Mouse (Mus musculus) small intestine, adult 2 months (tissue): Measurements from ENCODE around the gene Ptprs. TPM values are rescaled to one million over a fixed set of nuclear protein-coding genes. Genes with fewer than 3 reads are reported as not detected.

Source experiments
- H3K27ac ChIP-seq: fragments of 200-500 bp; 2 replicates; pipeline ENCODE4 v1.5.1; 2012; ENCODE audit warnings: low read depth, low read length, control low read depth, inconsistent platforms; ENCODE audit not compliant: insufficient read depth
- H3K27me3 ChIP-seq: fragments of 200-500 bp; 2 replicates; pipeline ENCODE4 v1.6.1; 2012; ENCODE audit warnings: mild to moderate bottlenecking, moderate library complexity, low read length, inconsistent platforms; ENCODE audit not compliant: control insufficient read depth, insufficient read depth
- H3K36me3 ChIP-seq: fragments of 200-500 bp; 2 replicates; pipeline ENCODE4 v1.6.1; 2012; ENCODE audit warnings: mild to moderate bottlenecking, low read length, control low read depth, inconsistent platforms; ENCODE audit not compliant: control insufficient read depth, insufficient read depth
- H3K4me1 ChIP-seq: fragments of 200-500 bp; 2 replicates; pipeline ENCODE4 v1.6.1; 2012; ENCODE audit warnings: low read length, inconsistent platforms, mixed read lengths; ENCODE audit not compliant: control insufficient read depth, insufficient read depth, insufficient read length
- H3K4me3 ChIP-seq: fragments of 200-500 bp; 2 replicates; pipeline ENCODE4 v1.5.1; 2012; ENCODE audit warnings: low read depth, mild to moderate bottlenecking, control low read depth, inconsistent platforms, low read length, moderate library complexity
- CTCF ChIP-seq: fragments of 200-500 bp; IDR thresholded peaks from 2 replicates; pipeline ENCODE4 v1.5.1; 2012; ENCODE audit warnings: low read depth, mild to moderate bottlenecking, control low read depth, inconsistent platforms, low read length, moderate library complexity, mixed read lengths; ENCODE audit not compliant: insufficient replicate concordance, insufficient read length; ENCODE audit errors: extremely low read depth
- POLR2A ChIP-seq: fragments of 200-500 bp; IDR thresholded peaks from 2 replicates; pipeline ENCODE4 v1.6.1; 2012; ENCODE audit warnings: low read depth, mild to moderate bottlenecking, control low read depth, inconsistent platforms, low read length, moderate library complexity
- WGBS: fragments of 180-500 bp; shearing (Covaris S2); methylation state at CpG from one replicate; pipeline ENCODE4 v1.1.7; 2018; 5-methylcytosine and 5-hydroxymethylcytosine counted together
- polyA plus RNA-seq: library from polyadenylated mRNA; depleted of rRNA; stranded (reverse); fragments of >200 nt; gene quantifications from 2 replicates; pipeline ENCODE4 v1.2.3, GENCODE M21; 2012

The Ptprs gene
- polyA plus RNA-seq, 1 experiment = 54.1 TPM

- Histone ChIP-seq H3K4me1 (peaks cover 23% of the 10 kb centered on the region), H3K27ac (no peak overlapping the region), H3K4me3 (peak overlapping the region; percentile 27), H3K27me3 (peaks cover 35% of the 10 kb centered on the region), H3K36me3 (no peaks in the 10 kb centered on the region)
- TF ChIP-seq CTCF (no peak), POLR2A (no peak)
- WGBS = 24% methylated on average over 29 of the region's 29 CpGs
These were observed 35.4 kb upstream of the Ptprs start for GRCm38 (mm10) chr17:56511707-56512090.

DNA sequence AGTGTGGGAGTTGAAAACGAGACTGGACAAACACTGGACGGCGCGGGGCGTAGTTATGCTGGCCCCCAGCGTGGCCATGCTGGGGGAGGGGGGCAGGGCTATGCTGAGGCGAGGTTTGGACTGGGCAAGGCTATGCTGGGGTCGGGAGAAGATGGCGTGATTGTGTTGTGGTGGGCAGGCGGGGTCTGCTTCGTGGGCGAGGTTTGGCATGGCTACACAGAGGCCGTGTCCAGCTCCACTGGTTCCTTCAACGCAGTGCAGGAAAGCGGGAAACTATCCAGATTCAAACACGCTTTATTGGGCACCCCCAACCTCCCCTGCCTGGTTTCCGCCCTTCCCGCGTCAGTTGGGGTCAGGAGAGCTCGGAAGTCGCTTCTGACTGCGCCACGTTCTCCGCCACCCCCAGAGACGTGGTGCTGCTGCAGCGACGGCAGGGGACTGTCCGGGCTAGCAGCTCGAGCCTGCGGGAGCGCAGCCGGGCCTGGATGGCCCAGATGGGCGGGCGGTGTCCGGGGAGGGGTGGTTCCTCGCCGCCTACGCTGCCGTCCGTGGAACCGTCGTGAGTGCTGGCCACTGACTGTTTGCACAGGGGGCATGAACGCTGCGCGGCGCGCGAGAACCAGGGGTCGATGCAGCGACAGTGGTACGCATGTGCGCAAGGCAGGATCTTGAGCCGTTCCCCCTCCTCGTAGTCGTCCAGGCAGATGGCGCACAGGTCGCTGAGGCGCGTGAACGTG lies 34.9 kb upstream of the Ptprs start:
- TF ChIP-seq CTCF (no peak), POLR2A (no peak)
- peak overlapping the region; percentile 27 for H3K4me3 ChIP-seq
- no peaks in the 10 kb centered on the region for H3K36me3 ChIP-seq
- WGBS = 8% methylated on average over 60 of the region's 60 CpGs
- H3K27me3 ChIP-seq = peaks cover 35% of the 10 kb centered on the region
- no peak overlapping the region for H3K27ac ChIP-seq
- H3K4me1 ChIP-seq = peaks cover 26% of the 10 kb centered on the region

DNA sequence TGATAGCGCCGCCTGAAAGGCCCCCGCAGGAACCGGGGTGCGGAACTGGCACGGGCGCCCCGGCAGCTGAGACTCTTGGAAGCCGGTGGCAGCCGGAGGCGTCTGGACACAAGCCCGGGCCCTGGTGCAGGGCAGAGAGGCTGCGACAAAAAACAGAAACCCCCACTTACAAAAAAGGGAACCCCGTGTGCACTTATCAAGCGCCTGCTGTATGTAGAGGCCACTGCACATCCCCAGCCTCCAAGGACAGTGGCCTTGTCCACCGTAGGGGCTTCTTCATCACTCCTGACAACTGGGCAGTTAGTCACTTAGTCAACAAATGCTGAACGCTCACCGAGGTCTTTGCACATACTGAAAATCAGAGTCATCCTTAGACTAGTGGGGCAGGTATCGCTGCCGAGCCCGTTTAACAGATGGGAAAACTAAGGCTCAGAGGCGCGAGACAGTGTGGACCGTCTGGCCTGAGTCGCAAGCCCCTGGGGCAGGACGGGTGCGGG lies 34.2 kb upstream of the Ptprs start:
- WGBS = 26% methylated on average over 27 of the region's 27 CpGs
- peak overlapping the region; percentile 36 for H3K4me3 ChIP-seq
- peaks cover 26% of the 10 kb centered on the region for H3K4me1 ChIP-seq
- no peaks in the 10 kb centered on the region for H3K36me3 ChIP-seq
- H3K27me3 ChIP-seq = peaks cover 33% of the 10 kb centered on the region
- H3K27ac ChIP-seq = no peak overlapping the region
- TF ChIP-seq POLR2A = no peak
- no peak for TF ChIP-seq CTCF

- peak overlapping the region; percentile 36 for H3K4me3 ChIP-seq
- TF ChIP-seq POLR2A = no peak
- no peak for TF ChIP-seq CTCF
- 11% methylated on average over 35 of the region's 37 CpGs for WGBS
- peaks cover 26% of the 10 kb centered on the region for H3K4me1 ChIP-seq
- no peaks in the 10 kb centered on the region for H3K36me3 ChIP-seq
- peaks cover 26% of the 10 kb centered on the region for H3K27me3 ChIP-seq
- no peak overlapping the region for H3K27ac ChIP-seq
These were observed 33.6 kb upstream of the Ptprs start for GRCm38 (mm10) chr17:56509707-56510472.

GRCm38 (mm10) chr17:56509021-56509640 lies 32.8 kb upstream of the Ptprs start:
- H3K27me3 ChIP-seq = peaks cover 26% of the 10 kb centered on the region
- 76% methylated on average over 10 of the region's 10 CpGs for WGBS
- TF ChIP-seq POLR2A = no peak
- TF ChIP-seq CTCF = no peak

DNA sequence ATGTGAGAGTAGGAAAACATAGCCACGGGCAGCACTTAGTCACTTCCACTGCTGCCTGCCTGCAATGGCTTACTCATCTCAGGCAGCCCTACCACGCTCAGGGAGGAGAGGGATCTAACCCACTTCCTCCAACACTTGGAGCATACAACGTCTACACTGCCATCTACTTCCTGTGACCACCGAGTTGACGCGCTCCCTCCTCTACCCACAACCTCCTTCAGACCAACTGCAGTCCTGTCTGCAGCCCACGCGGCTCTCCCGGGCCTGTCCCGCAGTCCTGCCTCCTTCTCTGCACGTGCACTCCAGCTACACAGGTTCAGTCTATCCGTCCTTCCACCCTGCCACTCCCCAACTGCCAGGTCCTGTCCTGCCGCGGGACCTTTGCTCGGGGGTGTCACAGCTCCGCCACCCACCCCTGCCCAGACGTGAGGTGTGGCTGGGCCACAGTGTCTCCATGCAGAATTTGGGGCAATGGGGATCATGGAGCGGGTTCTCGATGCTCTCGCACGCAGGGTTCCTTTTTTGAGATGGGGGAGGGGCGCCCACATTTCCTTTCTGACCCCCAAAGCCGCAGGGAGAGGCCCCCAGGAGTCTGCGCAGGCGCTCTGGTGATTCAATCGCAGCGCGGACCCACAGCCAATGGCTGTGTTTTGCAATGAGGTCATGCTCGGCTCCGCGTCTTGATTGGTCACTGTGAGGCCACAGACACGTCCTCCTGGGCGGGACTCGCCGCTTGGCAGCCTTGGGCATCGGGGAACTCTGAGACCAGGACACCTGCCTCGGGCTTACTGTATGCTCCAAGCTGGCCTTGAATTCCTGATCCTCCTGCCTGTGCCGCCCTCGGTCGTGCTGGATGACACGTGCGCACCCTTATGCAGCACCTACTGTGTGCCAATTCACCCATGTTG lies 31.1 kb upstream of the Ptprs start:
- peak overlapping the region; percentile 69 for H3K4me3 ChIP-seq
- peaks cover 25% of the 10 kb centered on the region for H3K27me3 ChIP-seq
- under 1% methylated on average over 42 of the region's 42 CpGs for WGBS
- peak overlapping the region; percentile 85 for H3K27ac ChIP-seq
- peaks cover 26% of the 10 kb centered on the region for H3K4me1 ChIP-seq
- no peak for TF ChIP-seq CTCF
- peak; percentile 49; the same call in 1 of the 2 replicates for TF ChIP-seq POLR2A
- H3K36me3 ChIP-seq = no peaks in the 10 kb centered on the region

More at GRCm38 (mm10) chr17:56509021-56509640, 32.8 kb upstream of the Ptprs start:
- peaks cover 26% of the 10 kb centered on the region for H3K4me1 ChIP-seq
- no peak overlapping the region for H3K27ac ChIP-seq
- no peak overlapping the region for H3K4me3 ChIP-seq
- H3K36me3 ChIP-seq = no peaks in the 10 kb centered on the region
